Mouse (Mus musculus) lung, postnatal 0 days (tissue): ENCODE results near the gene Rsc1a1.

ENCODE experiments used
- CTCF ChIP-seq: IDR thresholded peaks from 2 replicates; pipeline ENCODE4 v1.5.1; 2016; ENCODE audit warnings: antibody characterized with exemption, mild to moderate bottlenecking
- EP300 ChIP-seq: IDR thresholded peaks from 2 replicates; pipeline ENCODE4 v1.6.1; 2016; ENCODE audit warnings: antibody characterized with exemption, mild to moderate bottlenecking, control low read depth

DNA sequence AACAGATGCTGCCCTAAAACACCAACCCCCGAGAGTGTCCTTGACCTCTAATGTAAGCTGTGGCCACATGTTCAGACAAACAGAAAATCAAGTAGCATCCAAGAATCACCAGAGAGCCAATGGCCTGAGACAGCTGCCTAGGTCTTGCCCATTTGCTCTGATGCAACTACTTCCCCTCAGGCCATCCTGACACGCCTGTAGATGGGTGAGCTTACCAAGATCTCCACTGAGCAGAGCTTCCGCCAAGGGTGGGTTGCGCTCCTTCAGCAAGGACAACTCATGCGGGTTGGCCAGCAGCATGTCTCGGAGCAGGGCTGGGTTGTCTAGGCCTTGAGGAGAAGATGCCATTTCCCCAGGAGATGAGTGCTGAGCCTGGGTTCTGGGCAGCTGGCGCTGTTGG is 22.6 kb upstream of the Rsc1a1 start:
- TF ChIP-seq CTCF (no peak), EP300 (no peak)
